Mouse (Mus musculus): ENCODE data around the gene Nmi. TPM values are rescaled to one million over a fixed set of nuclear protein-coding genes. Genes with fewer than 3 reads are reported as not detected.

The Nmi gene
- polyA plus RNA-seq, 1 experiment from 2014 or later, result 6.4 TPM

- WGBS, result 69% methylated on average over 6 of the region's 6 CpGs
- no peak overlapping the region for H3K4me2 ChIP-seq
- H3K4me3 ChIP-seq, result no peak overlapping the region
- peaks cover 11% of the 10 kb centered on the region for H3K27me3 ChIP-seq
- H3K9me3 ChIP-seq, result no peaks in the 10 kb centered on the region
- H3K9ac ChIP-seq, result no peak overlapping the region
- ATAC-seq (ENCODE audit: low FRiP score), result no peak
- no peak overlapping the region for H3K27ac ChIP-seq
- H3K36me3 ChIP-seq, result no peaks in the 10 kb centered on the region
- 0 out of 2 replicates have a peak, but pooled peaks cover 4% of the 10 kb centered on the region for H3K4me1 ChIP-seq (replicated peaks)
Measured at GRCm38 (mm10) chr2:51937004-51937403, 36.3 kb downstream of the Nmi start.

GRCm38 (mm10) chr2:51936585-51936984 is 36.7 kb downstream of the Nmi start:
- Histone ChIP-seq H3K4me2 (no peak overlapping the region), H3K9me3 (no peaks in the 10 kb centered on the region), H3K36me3 (no peaks in the 10 kb centered on the region), H3K27me3 (peaks cover 11% of the 10 kb centered on the region), H3K4me1 (replicated peaks) (0 out of 2 replicates have a peak, but pooled peaks cover 4% of the 10 kb centered on the region), H3K4me3 (no peak overlapping the region), H3K27ac (no peak overlapping the region), H3K9ac (no peak overlapping the region)
- 78% methylated on average over 3 of the region's 3 CpGs for WGBS
- ATAC-seq (ENCODE audit: low FRiP score), result no peak

- ATAC-seq (ENCODE audit: low FRiP score), result no peak
- Histone ChIP-seq H3K9ac (no peak overlapping the region), H3K4me3 (no peak overlapping the region), H3K36me3 (no peaks in the 10 kb centered on the region), H3K4me1 (replicated peaks) (0 out of 2 replicates have a peak, but pooled peaks cover 4% of the 10 kb centered on the region), H3K27me3 (peaks cover 11% of the 10 kb centered on the region), H3K27ac (no peak overlapping the region), H3K4me2 (no peak overlapping the region), H3K9me3 (no peaks in the 10 kb centered on the region)
- 95% methylated on average over 7 of the region's 7 CpGs for WGBS
Measured at GRCm38 (mm10) chr2:51935921-51936320, 37.4 kb downstream of the Nmi start.

DNA sequence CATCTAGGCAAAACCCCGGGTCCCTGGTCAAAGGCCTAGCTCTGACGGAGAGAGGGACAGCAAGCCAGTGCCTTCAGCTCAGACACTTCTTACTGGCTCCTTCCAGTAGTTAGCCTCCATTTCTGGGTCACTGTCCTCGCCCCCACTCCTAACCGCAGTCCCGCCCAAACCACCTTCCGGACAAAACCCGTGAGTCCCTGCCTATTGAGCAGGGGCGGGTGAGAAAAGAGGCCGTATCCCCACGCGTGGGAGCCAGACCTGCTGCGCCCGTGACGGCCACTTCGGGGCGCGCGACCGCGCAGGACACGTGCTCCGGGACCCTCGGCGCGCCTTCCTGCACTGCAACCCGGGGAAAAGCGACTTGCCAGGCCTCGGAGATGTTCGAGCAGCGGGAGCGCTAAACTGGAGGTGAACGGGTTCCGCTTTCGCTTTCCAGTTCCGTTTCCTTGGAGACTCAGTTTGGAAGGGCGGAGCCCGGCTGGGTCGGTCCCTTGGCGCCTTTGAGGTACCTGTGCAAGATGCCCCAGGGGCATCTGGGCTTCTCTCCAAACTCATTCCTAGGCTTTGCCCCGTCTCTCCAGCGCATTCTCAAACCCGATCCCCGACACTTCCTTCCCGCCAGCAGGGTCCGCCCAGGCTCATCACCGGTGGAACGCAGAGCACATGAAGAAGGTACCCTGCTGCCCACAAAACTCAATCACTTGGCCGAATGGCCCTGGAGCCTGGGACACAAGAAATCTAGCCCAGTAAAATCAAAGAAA is 38.5 kb downstream of the Nmi start, which contains the start of gene Rbm43:
Gene Rbm43, minus strand, starts transcription at position 590 of the 761 bp plus-strand sequence.
- Histone ChIP-seq H3K9ac (peak within 1 kb of the TSS; percentile 74), H3K4me3 (peak within 1 kb of the TSS; percentile 53), H3K27me3 (peaks cover 11% of the 10 kb centered on the region), H3K36me3 (no peaks in the 10 kb centered on the region), H3K9me3 (no peaks in the 10 kb centered on the region), H3K27ac (no peak within 1 kb of the TSS), H3K4me2 (peak within 1 kb of the TSS; percentile 89), H3K4me1 (replicated peaks) (0 out of 2 replicates have a peak, but pooled peaks cover 4% of the 10 kb centered on the region)
- ATAC-seq (ENCODE audit: low FRiP score), result peak; percentile 85
- 2% methylated on average over 48 of the region's 48 CpGs for WGBS

GRCm38 (mm10) chr2:51933341-51934134 is 39.8 kb downstream of the Nmi start:
- Histone ChIP-seq H3K4me2 (no peak overlapping the region), H3K9ac (no peak overlapping the region), H3K27me3 (peaks cover 11% of the 10 kb centered on the region), H3K27ac (no peak overlapping the region), H3K9me3 (no peaks in the 10 kb centered on the region), H3K4me1 (replicated peaks) (0 out of 2 replicates have a peak, but pooled peaks cover 4% of the 10 kb centered on the region), H3K4me3 (no peak overlapping the region), H3K36me3 (no peaks in the 10 kb centered on the region)
- 54% methylated on average over 12 of the region's 12 CpGs for WGBS
- no peak for ATAC-seq (ENCODE audit: low FRiP score)

DNA sequence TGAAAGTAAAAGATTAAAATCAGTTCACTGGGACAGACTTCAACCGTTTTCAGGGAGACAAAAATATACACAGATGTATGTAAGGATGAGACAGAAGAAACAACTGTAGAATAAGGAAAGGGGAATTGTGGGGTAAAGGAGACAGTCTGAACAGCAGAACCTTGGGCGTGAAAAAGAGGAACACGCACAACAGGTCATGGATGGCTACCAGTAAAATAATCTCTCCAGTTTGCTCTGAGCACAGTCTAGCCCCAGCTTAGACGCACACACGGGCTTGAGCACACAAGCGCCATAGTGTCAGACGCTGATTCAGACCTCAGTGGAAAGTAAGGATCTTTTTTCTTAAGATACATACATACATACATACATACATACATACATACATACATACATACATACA is 42.1 kb downstream of the Nmi start:
- no peak overlapping the region for H3K27ac ChIP-seq
- 88% methylated on average over 7 of the region's 7 CpGs for WGBS
- no peak overlapping the region for H3K4me3 ChIP-seq
- H3K9ac ChIP-seq, result no peak overlapping the region
- peaks cover 10% of the 10 kb centered on the region for H3K27me3 ChIP-seq
- H3K4me1 ChIP-seq (replicated peaks), result 0 out of 2 replicates have a peak, but pooled peaks cover 4% of the 10 kb centered on the region
- no peaks in the 10 kb centered on the region for H3K9me3 ChIP-seq
- no peak overlapping the region for H3K4me2 ChIP-seq
- no peaks in the 10 kb centered on the region for H3K36me3 ChIP-seq
- ATAC-seq (ENCODE audit: low FRiP score), result no peak

- WGBS, result 8% methylated on average over 5 of the region's 5 CpGs
- no peak overlapping the region for H3K4me3 ChIP-seq
- no peak overlapping the region for H3K4me2 ChIP-seq
- no peaks in the 10 kb centered on the region for H3K27me3 ChIP-seq
- ATAC-seq (ENCODE audit: low FRiP score), result peak; percentile 75
- H3K9ac ChIP-seq, result no peak overlapping the region
- peaks cover 10% of the 10 kb centered on the region for H3K4me1 ChIP-seq (replicated peaks)
- no peak overlapping the region for H3K27ac ChIP-seq
- no peaks in the 10 kb centered on the region for H3K36me3 ChIP-seq
- H3K9me3 ChIP-seq, result no peaks in the 10 kb centered on the region
Measured at GRCm38 (mm10) chr2:51914944-51915680, 58.2 kb downstream of the Nmi start.

DNA sequence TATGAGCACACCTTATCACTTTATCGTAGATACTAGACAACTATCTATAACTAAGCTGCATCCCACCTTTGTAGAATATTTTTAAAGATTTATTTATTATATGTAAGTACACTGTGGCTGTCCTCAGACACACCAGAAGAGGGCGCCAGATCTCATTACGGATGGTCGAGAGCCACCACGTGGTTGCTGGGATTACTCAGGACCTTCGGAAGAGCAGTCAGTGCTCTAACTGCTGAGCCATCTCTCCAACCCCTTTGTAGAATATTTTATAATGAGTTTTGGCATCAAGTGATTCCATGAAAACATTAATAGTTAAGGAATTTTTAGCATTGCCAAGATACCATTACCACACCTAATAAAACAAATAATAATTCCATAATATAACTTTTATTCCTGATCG is 58.8 kb downstream of the Nmi start:
- H3K36me3 ChIP-seq, result no peaks in the 10 kb centered on the region
- no peak overlapping the region for H3K9ac ChIP-seq
- no peak for ATAC-seq (ENCODE audit: low FRiP score)
- H3K4me1 ChIP-seq (replicated peaks), result peaks cover 10% of the 10 kb centered on the region
- no peaks in the 10 kb centered on the region for H3K9me3 ChIP-seq
- no peak overlapping the region for H3K4me2 ChIP-seq
- no peak overlapping the region for H3K4me3 ChIP-seq
- no peaks in the 10 kb centered on the region for H3K27me3 ChIP-seq
- H3K27ac ChIP-seq, result no peak overlapping the region
- 54% methylated on average over 7 of the region's 7 CpGs for WGBS

- Histone ChIP-seq H3K4me3 (no peak overlapping the region), H3K4me2 (no peak overlapping the region), H3K9me3 (no peaks in the 10 kb centered on the region), H3K36me3 (no peaks in the 10 kb centered on the region), H3K27me3 (no peaks in the 10 kb centered on the region), H3K27ac (no peak overlapping the region), H3K4me1 (replicated peaks) (peaks cover 10% of the 10 kb centered on the region), H3K9ac (no peak overlapping the region)
- WGBS, result 36% methylated on average over 6 of the region's 6 CpGs
- no peak for ATAC-seq (ENCODE audit: low FRiP score)
Measured at GRCm38 (mm10) chr2:51912740-51913139, 60.6 kb downstream of the Nmi start.

- Histone ChIP-seq H3K9me3 (no peaks in the 10 kb centered on the region), H3K27ac (no peak overlapping the region), H3K36me3 (no peaks in the 10 kb centered on the region), H3K4me2 (no peak overlapping the region), H3K9ac (no peak overlapping the region), H3K4me1 (replicated peaks) (peaks cover 10% of the 10 kb centered on the region), H3K4me3 (no peak overlapping the region), H3K27me3 (no peaks in the 10 kb centered on the region)
- no peak for ATAC-seq (ENCODE audit: low FRiP score)
- 88% methylated on average over 2 of the region's 2 CpGs for WGBS
Measured at GRCm38 (mm10) chr2:51911864-51912263, 61.4 kb downstream of the Nmi start.

DNA sequence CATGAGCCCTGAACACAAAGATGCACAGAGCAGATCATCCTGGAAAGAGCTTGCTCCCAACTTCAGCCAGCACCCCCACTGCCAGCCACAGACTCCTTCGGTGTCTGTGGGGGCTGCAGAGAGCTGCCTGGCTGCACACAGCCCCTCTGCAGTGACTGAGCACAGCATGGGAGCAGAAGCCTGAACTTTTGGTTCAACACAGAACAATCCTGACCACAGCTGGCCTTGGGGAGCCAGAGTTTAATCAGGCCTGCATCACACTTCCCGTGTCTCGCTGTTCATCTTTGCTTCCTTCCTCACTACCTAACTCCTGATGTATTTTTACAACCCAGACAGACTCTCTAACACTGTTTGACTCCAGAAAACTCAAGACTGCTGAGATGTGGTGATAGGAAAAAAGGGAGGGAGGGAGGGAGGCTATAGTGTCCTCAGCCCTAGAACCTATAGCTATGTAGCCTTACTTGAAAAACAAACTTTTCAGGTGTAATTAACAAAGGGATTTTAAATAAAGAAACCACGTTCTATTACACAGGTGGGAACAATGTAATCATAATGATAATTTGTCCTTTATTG is 65.7 kb downstream of the Nmi start:
- no peak overlapping the region for H3K4me2 ChIP-seq
- H3K9me3 ChIP-seq, result no peaks in the 10 kb centered on the region
- WGBS, result 57% methylated on average over 4 of the region's 4 CpGs
- H3K4me3 ChIP-seq, result no peak overlapping the region
- peaks cover 3% of the 10 kb centered on the region; the same call in 1 of the 2 replicates for H3K4me1 ChIP-seq (replicated peaks)
- no peak overlapping the region for H3K27ac ChIP-seq
- no peaks in the 10 kb centered on the region for H3K27me3 ChIP-seq
- H3K36me3 ChIP-seq, result no peaks in the 10 kb centered on the region
- H3K9ac ChIP-seq, result no peak overlapping the region
- ATAC-seq (ENCODE audit: low FRiP score), result no peak

GRCm38 (mm10) chr2:51905637-51906036 is 67.7 kb downstream of the Nmi start:
- 84% methylated on average over 8 of the region's 8 CpGs for WGBS

More at GRCm38 (mm10) chr2:51905637-51906036, 67.7 kb downstream of the Nmi start:
- Histone ChIP-seq H3K4me2 (no peak overlapping the region), H3K9ac (no peak overlapping the region), H3K27me3 (no peaks in the 10 kb centered on the region), H3K9me3 (no peaks in the 10 kb centered on the region), H3K4me3 (no peak overlapping the region), H3K36me3 (no peaks in the 10 kb centered on the region), H3K27ac (no peak overlapping the region), H3K4me1 (replicated peaks) (no peaks in the 10 kb centered on the region; the same call in 1 of the 2 replicates)
- no peak for ATAC-seq (ENCODE audit: low FRiP score)
